Mouse (Mus musculus): ENCODE measurements around the gene Plxna1. TPM values are rescaled to one million over a fixed set of nuclear protein-coding genes. Genes with fewer than 3 reads are reported as not detected.

The Plxna1 gene
- polyA plus RNA-seq, 1 experiment: 27.1 TPM

DNA sequence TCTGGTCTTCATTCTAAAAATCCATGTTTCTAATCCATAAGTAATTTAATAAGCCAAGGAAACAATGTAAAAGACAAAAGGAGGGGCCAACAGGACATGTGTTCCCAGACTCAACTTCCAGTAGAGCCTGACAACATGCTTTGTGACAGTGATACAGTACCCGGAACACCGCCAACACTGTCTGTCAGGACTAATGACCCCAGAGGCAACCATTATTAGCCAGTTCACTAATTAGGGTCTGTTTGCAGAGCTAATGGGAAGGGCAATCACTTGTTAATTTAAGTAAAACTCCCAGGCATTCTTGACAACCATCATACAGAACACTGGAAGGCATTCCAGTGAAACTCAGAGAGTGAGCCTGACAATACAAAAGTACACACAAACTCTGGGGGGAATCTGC is 40.0 kb upstream of the Plxna1 start:
- H3K27ac ChIP-seq (ENCODE audit: control insufficient read depth, insufficient read depth, low read depth, low read length): no peak overlapping the region
- no peaks in the 10 kb centered on the region for H3K36me3 ChIP-seq (ENCODE audit: control insufficient read depth, insufficient read depth, low read length)
- peaks cover 2% of the 10 kb centered on the region; the same call in 1 of the 2 replicates for H3K4me1 ChIP-seq (ENCODE audit: control insufficient read depth, insufficient read depth, low read length)
- no peaks in the 10 kb centered on the region for H3K27me3 ChIP-seq (ENCODE audit: control insufficient read depth, insufficient read depth, low read length)
- no peak overlapping the region for H3K4me3 ChIP-seq (ENCODE audit: control insufficient read depth, low read depth, low read length)
- TF ChIP-seq POLR2A (IDR thresholded peaks at IDR 0.05; ENCODE audit: control insufficient read depth, low read depth, low read length): no peak
- TF ChIP-seq CTCF (IDR thresholded peaks at IDR 0.05; ENCODE audit: control insufficient read depth, insufficient read depth, insufficient replicate concordance, low read depth, low read length): no peak

DNA sequence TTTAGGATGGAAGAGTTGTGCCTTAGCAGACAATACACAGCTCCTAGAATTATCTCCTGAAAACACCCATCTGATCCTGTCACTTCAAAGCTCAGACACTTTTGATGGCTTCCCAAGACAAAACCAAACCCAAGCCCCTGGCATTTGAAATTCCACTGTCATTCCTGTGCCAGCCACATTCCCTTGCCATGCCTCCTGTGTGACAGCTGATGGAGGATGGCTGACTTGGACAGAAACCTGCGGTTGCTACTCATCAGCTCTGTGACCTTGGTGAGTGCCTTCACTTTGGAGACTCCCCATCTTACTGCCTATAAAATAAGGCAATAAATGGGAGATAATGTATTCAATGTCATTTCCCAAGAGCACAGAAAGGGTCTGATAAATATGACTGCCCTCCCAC is 37.1 kb upstream of the Plxna1 start:
- TF ChIP-seq POLR2A (IDR thresholded peaks at IDR 0.05; ENCODE audit: control insufficient read depth, low read depth, low read length) (no peak), CTCF (IDR thresholded peaks at IDR 0.05; ENCODE audit: control insufficient read depth, insufficient read depth, insufficient replicate concordance, low read depth, low read length) (no peak)
- H3K27me3 ChIP-seq (ENCODE audit: control insufficient read depth, insufficient read depth, low read length): no peaks in the 10 kb centered on the region
- no peak overlapping the region for H3K27ac ChIP-seq (ENCODE audit: control insufficient read depth, insufficient read depth, low read depth, low read length)
- no peaks in the 10 kb centered on the region for H3K4me1 ChIP-seq (ENCODE audit: control insufficient read depth, insufficient read depth, low read length)
- no peaks in the 10 kb centered on the region for H3K36me3 ChIP-seq (ENCODE audit: control insufficient read depth, insufficient read depth, low read length)
- no peak overlapping the region for H3K4me3 ChIP-seq (ENCODE audit: control insufficient read depth, low read depth, low read length)

GRCm38 (mm10) chr6:89397919-89398318 is 35.5 kb upstream of the Plxna1 start:
- H3K27me3 ChIP-seq (ENCODE audit: control insufficient read depth, insufficient read depth, low read length): no peaks in the 10 kb centered on the region
- no peak overlapping the region for H3K27ac ChIP-seq (ENCODE audit: control insufficient read depth, insufficient read depth, low read depth, low read length)
- no peaks in the 10 kb centered on the region for H3K36me3 ChIP-seq (ENCODE audit: control insufficient read depth, insufficient read depth, low read length)
- H3K4me3 ChIP-seq (ENCODE audit: control insufficient read depth, low read depth, low read length): no peak overlapping the region
- no peak for TF ChIP-seq CTCF (IDR thresholded peaks at IDR 0.05; ENCODE audit: control insufficient read depth, insufficient read depth, insufficient replicate concordance, low read depth, low read length)
- no peak for TF ChIP-seq POLR2A (IDR thresholded peaks at IDR 0.05; ENCODE audit: control insufficient read depth, low read depth, low read length)
- no peaks in the 10 kb centered on the region for H3K4me1 ChIP-seq (ENCODE audit: control insufficient read depth, insufficient read depth, low read length)

GRCm38 (mm10) chr6:89393820-89394219 is 31.4 kb upstream of the Plxna1 start:
- TF ChIP-seq CTCF (IDR thresholded peaks at IDR 0.05; ENCODE audit: control insufficient read depth, insufficient read depth, insufficient replicate concordance, low read depth, low read length) (no peak), POLR2A (IDR thresholded peaks at IDR 0.05; ENCODE audit: control insufficient read depth, low read depth, low read length) (no peak)
- H3K27me3 ChIP-seq (ENCODE audit: control insufficient read depth, insufficient read depth, low read length): no peaks in the 10 kb centered on the region
- H3K4me1 ChIP-seq (ENCODE audit: control insufficient read depth, insufficient read depth, low read length): no peaks in the 10 kb centered on the region
- no peak overlapping the region for H3K27ac ChIP-seq (ENCODE audit: control insufficient read depth, insufficient read depth, low read depth, low read length)
- no peak overlapping the region for H3K4me3 ChIP-seq (ENCODE audit: control insufficient read depth, low read depth, low read length)
- no peaks in the 10 kb centered on the region for H3K36me3 ChIP-seq (ENCODE audit: control insufficient read depth, insufficient read depth, low read length)

DNA sequence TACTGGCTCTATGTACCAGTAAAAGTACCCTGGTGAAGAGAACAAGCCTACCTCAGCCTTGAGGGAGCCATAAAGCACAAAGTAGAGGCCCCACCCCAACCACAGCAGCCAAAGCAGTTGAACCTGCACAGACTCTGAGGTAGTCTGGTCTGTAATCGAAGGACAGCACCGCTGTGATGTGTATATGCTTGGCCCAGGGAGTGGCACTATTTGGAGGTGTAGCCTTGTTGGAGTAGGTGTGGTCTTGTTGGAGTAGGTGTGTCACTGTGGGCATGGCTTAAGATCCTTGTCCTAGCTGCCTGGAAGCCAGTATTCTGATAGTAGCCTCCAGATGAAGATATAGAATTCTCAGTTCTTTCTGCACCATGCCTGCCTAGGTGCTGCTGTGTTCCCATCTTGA is 29.8 kb upstream of the Plxna1 start:
- no peak for TF ChIP-seq CTCF (IDR thresholded peaks at IDR 0.05; ENCODE audit: control insufficient read depth, insufficient read depth, insufficient replicate concordance, low read depth, low read length)
- no peak for TF ChIP-seq POLR2A (IDR thresholded peaks at IDR 0.05; ENCODE audit: control insufficient read depth, low read depth, low read length)
- Histone ChIP-seq H3K4me1 (ENCODE audit: control insufficient read depth, insufficient read depth, low read length) (no peaks in the 10 kb centered on the region), H3K36me3 (ENCODE audit: control insufficient read depth, insufficient read depth, low read length) (no peaks in the 10 kb centered on the region), H3K27me3 (ENCODE audit: control insufficient read depth, insufficient read depth, low read length) (no peaks in the 10 kb centered on the region), H3K4me3 (ENCODE audit: control insufficient read depth, low read depth, low read length) (no peak overlapping the region), H3K27ac (ENCODE audit: control insufficient read depth, insufficient read depth, low read depth, low read length) (no peak overlapping the region)

DNA sequence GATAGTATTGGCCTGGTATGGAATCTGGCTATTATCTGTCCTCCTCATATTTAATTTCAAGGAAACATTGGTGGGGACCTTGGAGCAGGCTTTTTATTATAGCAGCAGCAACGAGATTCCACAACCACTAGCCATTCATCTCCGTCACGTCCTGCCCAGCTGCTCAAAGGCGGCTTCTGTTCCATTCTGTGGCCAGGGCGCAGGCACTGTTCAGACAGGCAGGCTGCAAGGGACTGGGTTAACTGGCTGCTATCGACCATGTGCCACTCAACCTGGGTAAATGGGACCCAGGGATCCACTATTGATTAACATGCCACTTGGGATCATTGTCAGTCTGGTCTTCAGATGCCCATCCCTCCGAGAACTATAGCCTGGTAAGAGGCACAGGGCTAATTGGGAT is 27.4 kb upstream of the Plxna1 start:
- no peaks in the 10 kb centered on the region for H3K4me1 ChIP-seq (ENCODE audit: control insufficient read depth, insufficient read depth, low read length)
- no peak overlapping the region for H3K27ac ChIP-seq (ENCODE audit: control insufficient read depth, insufficient read depth, low read depth, low read length)
- H3K4me3 ChIP-seq (ENCODE audit: control insufficient read depth, low read depth, low read length): no peak overlapping the region

GRCm38 (mm10) chr6:89386956-89387355 is 24.5 kb upstream of the Plxna1 start:
- no peaks in the 10 kb centered on the region for H3K36me3 ChIP-seq (ENCODE audit: control insufficient read depth, insufficient read depth, low read length)
- no peaks in the 10 kb centered on the region for H3K27me3 ChIP-seq (ENCODE audit: control insufficient read depth, insufficient read depth, low read length)
- no peaks in the 10 kb centered on the region for H3K4me1 ChIP-seq (ENCODE audit: control insufficient read depth, insufficient read depth, low read length)
- H3K4me3 ChIP-seq (ENCODE audit: control insufficient read depth, low read depth, low read length): no peak overlapping the region
- no peak overlapping the region for H3K27ac ChIP-seq (ENCODE audit: control insufficient read depth, insufficient read depth, low read depth, low read length)
- TF ChIP-seq CTCF (IDR thresholded peaks at IDR 0.05; ENCODE audit: control insufficient read depth, insufficient read depth, insufficient replicate concordance, low read depth, low read length): no peak
- TF ChIP-seq POLR2A (IDR thresholded peaks at IDR 0.05; ENCODE audit: control insufficient read depth, low read depth, low read length): no peak

More for the DNA sequence above, 27.4 kb upstream of the Plxna1 start:
- TF ChIP-seq CTCF (IDR thresholded peaks at IDR 0.05; ENCODE audit: control insufficient read depth, insufficient read depth, insufficient replicate concordance, low read depth, low read length): no peak
- TF ChIP-seq POLR2A (IDR thresholded peaks at IDR 0.05; ENCODE audit: control insufficient read depth, low read depth, low read length): no peak
- H3K36me3 ChIP-seq (ENCODE audit: control insufficient read depth, insufficient read depth, low read length): no peaks in the 10 kb centered on the region
- H3K27me3 ChIP-seq (ENCODE audit: control insufficient read depth, insufficient read depth, low read length): no peaks in the 10 kb centered on the region

DNA sequence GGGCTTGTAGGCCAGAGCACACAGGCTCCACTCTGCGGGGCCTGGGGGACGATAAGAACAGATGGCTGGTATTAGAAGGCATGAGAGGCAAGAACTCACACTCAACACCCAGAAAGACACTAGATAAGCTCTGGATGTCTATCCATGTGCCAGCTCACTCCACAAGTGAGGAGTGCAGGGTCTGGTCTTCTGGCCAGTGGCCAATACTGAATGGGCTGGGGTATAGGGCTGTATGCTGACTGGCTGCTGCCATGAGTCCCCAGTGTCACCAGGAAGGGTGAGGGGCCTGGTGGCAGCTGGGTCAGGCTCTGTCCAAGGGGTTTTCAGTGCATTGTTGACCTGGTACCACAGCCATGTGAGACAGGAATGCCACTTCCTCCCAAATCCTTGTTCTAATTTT is 22.3 kb upstream of the Plxna1 start:
- Histone ChIP-seq H3K4me1 (ENCODE audit: control insufficient read depth, insufficient read depth, low read length) (no peaks in the 10 kb centered on the region), H3K27ac (ENCODE audit: control insufficient read depth, insufficient read depth, low read depth, low read length) (no peak overlapping the region), H3K36me3 (ENCODE audit: control insufficient read depth, insufficient read depth, low read length) (no peaks in the 10 kb centered on the region), H3K4me3 (ENCODE audit: control insufficient read depth, low read depth, low read length) (no peak overlapping the region), H3K27me3 (ENCODE audit: control insufficient read depth, insufficient read depth, low read length) (no peaks in the 10 kb centered on the region)
- TF ChIP-seq POLR2A (IDR thresholded peaks at IDR 0.05; ENCODE audit: control insufficient read depth, low read depth, low read length): no peak
- TF ChIP-seq CTCF (IDR thresholded peaks at IDR 0.05; ENCODE audit: control insufficient read depth, insufficient read depth, insufficient replicate concordance, low read depth, low read length): no peak
